Mouse (Mus musculus) urinary bladder, adult 18-20 months (tissue): ENCODE data around the gene Gm15127.
"Not testable (repeated sequence)": the region's sequence is repeated elsewhere in the genome, so short reads cannot be mapped to it uniquely, and the experiment has no call there.

ENCODE experiments used
- DNase-seq, 2 experiments: peaks; one replicate each; pipeline ENCODE4 v3.0.0; 2022; ENCODE audit warnings: low spot score in 2 of 2, mixed read lengths in 2 of 2

The Gm15127 gene

DNA sequence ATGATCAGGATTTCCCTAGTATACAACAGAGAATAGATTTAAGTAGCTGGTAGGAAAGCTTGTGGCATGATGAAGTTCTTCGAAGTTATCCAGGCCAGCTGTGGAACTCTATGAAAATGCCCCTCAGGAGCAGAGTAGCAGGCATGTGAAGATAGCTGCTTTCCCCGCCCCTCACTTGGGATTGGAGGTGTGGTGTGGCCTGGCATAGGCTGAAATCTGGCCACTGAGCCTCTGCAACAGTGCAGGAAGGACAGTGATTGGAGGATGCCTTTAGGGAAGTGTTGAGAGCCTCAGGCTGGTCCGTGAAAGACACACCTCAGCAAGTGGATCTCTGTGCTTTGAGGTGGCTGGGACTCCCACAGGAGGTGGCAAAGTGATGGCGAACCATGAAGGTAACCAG lies at the start of gene Gm15127:
TSS of gene Gm15127 (plus strand) at position 301 of the 400 bp plus-strand sequence.
- not testable (repeated sequence) for DNase-seq

DNA sequence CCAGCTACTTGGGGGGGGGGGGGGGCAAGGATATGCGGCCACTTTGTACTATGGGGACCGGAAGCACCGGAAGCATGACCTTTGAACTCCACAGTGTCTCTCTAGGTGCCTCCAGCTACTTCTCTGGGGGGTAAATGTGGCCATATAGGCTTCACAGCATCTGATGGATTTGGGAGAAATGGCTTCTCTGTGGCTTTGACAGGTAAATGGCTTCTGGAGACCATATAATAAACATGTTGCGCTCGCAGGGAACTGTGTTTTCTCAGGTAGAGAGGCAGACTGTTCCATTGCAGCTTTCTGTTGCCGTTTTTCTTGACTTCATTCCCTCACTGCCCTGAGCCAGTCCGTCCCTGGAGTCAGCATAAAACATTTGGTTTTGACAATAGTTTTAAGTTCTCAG lies 48.3 kb upstream of the Gm15127 start, which contains the start of gene Gm8334:
TSS of gene Gm8334 (minus strand) at position 101 of the 400 bp plus-strand sequence.
- not testable (repeated sequence) for DNase-seq

DNA sequence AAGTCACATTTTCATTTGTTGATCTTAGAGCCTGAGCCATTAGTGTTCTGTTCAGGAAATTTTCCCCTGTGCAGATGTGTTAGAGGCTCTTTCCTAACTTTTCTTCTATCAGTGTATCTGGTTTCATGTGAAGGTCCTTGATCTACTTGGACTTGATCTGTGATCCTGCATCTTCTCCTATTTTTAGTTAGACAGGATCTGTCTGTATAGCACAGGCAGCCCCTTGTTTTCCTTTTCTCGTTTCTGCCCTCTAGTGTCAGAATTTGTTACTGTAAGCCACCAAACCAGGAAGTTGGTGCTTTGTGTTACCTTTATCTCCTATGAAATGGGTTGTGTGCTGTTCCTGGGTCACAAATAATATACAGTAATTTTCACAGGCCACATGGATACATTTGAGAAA lies 12.9 kb downstream of the Gm15127 start:
- not testable (repeated sequence) for DNase-seq
